Mouse (Mus musculus) retina, postnatal 7 days (tissue): ENCODE data around the gene Efhc2.

Source experiments
- DNase-seq: peaks from one replicate; pipeline ENCODE4 v3.0.0-alpha.2; 2012; ENCODE audit warnings: low read depth, low spot score

Efhc2 gene

DNA sequence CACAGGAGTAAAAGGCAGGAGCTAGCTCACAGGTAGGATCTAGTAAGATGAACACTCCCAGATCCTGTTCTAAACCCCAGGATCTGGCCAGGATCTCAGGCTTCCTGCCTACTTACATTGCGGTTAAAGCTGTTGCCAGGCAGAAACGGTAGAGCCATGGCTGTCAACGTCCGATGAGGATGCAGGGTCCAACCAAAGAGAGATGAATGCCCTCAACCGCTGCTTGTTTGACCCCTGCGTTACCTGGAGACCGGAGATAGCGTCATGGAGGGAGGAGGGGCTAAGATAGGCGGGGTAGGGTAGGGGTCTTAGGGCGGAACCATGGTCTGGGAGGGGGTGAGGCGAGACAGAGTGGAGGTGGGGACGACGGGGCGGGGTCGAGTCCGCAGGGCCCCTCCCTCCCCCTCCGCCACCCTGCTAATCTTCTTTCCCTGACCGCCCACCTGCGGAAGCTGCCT is at the start of gene Efhc2:
Efhc2 (minus strand) TSS at position 243 of the 458 bp plus-strand sequence.
- DNase-seq, result no peak

DNA sequence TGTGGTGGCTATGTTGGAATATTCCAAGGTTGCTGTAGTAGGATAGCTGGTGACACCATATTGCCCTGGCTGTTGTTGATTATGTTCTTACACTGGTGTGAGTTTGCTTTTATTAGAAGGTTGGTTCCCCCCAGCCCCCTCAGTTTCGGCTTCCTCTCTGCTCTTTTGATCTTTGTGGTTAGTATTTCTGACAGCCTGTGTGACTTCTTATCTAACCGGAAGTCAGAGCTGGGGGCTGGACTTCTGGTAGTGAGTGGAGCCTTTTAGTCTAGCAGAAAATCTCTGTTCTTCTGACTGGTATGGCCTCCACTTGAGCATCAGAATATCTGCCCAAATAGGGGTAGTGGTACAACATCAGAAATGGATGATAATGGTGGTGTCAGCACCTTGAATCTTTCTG is 45.9 kb upstream of the Efhc2 start:
- no peak for DNase-seq

GRCm38 (mm10) chrX:17300349-17300880 is 18.8 kb downstream of the Efhc2 start:
- no peak for DNase-seq

- no peak for DNase-seq
Measured at GRCm38 (mm10) chrX:17283899-17284298, 35.3 kb downstream of the Efhc2 start.

GRCm38 (mm10) chrX:17225141-17225540 is 94.0 kb downstream of the Efhc2 start:
- DNase-seq, result no peak

DNA sequence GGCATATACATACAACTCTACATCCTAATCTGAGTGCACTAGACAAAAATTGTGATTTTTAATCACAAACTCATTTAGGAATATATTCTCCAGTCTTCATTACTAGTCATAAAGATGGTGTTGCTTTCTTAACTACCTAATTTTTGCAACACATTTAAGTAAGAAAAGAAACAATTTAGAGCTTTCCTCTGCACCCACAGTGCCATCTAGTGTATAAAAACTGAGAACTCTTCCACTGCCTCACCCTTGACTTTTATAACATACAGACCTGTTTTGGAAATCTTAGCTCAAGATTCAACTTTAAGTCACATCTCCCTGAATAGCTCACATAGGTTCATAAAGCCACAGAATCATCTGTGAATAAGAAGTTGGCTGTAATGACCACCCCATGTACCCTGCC is 101.7 kb downstream of the Efhc2 start:
- DNase-seq, result no peak

DNA sequence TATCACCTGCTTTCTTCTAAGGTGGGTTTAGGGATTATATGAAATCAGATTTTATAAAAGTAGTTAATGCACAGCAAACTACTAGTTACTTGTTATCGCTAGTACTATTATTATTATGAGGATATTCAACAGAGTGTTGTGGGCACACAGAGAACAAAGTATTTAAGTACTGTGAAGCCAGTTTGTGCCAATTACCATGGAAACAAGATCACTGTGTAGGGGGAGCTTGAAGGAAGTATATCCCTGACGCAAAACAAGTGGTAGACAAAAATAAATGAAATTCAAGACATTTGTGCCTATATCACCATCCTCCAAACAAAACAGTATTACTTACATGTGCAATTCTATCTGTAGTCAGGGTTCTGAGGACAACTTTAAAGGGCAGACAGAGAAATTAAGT is 105.7 kb downstream of the Efhc2 start:
- no peak for DNase-seq

DNA sequence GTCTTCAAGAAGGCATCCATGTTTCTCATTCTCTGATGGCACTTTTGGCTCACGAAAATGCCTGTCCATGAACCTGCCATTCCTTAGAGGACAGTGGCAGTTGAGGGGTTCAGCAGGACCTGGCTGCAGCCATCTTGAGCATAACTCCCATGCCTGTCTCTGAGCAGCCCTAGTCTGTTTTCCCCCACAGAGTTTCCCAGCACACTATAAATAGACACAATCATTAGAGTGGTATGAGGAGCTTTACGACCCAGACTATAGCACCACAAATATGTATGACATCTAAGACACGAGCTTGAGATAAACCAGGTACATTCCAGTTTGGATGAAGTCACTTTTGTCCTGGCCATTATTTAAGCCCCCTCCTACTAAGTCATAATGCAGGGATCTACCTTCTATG is 143.4 kb downstream of the Efhc2 start:
- DNase-seq, result no peak

DNA sequence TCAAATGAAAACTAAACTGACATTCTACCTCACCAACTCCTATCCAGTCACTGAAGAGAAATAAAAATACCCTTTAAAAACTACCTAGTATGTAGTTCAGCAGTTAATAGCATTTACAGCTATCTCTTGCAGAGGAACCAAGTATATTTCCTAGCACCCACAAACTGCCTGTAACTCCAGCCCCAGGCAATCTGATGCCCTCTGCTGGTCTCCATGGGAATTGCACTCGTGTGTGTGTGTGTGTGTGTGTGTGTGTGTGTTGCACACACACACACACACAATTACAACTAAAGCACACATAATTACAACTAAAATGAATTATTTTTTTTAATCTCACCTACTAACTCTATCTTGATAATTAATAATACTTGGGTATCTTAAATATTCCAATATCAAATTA is 153.5 kb downstream of the Efhc2 start:
- no peak for DNase-seq
